Mouse (Mus musculus): ENCODE results near the gene Ruvbl1.

Ruvbl1 gene

GRCm38 (mm10) chr6:88502030-88502970 is 37.1 kb downstream of the Ruvbl1 start:
- peaks cover 78% of the 10 kb centered on the region for H3K36me3 ChIP-seq (ENCODE audit: insufficient read depth, low read length)
- no peak for TF ChIP-seq NANOG (IDR thresholded peaks at IDR 0.05; ENCODE audit: borderline replicate concordance, low read length)
- TF ChIP-seq POU5F1 (IDR thresholded peaks at IDR 0.05; ENCODE audit: borderline replicate concordance, low read length), result no peak
- no peak for TF ChIP-seq CTCF (conservative IDR thresholded peaks at IDR 0.05; ENCODE audit: low read length)
- no peak overlapping the region for H3K4me3 ChIP-seq (replicated peaks; ENCODE audit: low read length)
- peaks cover 31% of the 10 kb centered on the region for H3K4me1 ChIP-seq (replicated peaks; ENCODE audit: low read depth, low read length)
- H3K9me3 ChIP-seq (ENCODE audit: low read length), result no peaks in the 10 kb centered on the region
- peaks cover 6% of the 10 kb centered on the region for H3K27me3 ChIP-seq (ENCODE audit: insufficient read depth, low read length)

- Histone ChIP-seq H3K36me3 (ENCODE audit: insufficient read depth, low read length) (peaks cover 78% of the 10 kb centered on the region), H3K9me3 (ENCODE audit: low read length) (no peaks in the 10 kb centered on the region), H3K27me3 (ENCODE audit: insufficient read depth, low read length) (peaks cover 6% of the 10 kb centered on the region), H3K4me3 (replicated peaks; ENCODE audit: low read length) (no peak overlapping the region), H3K4me1 (replicated peaks; ENCODE audit: low read depth, low read length) (peaks cover 31% of the 10 kb centered on the region)
- TF ChIP-seq CTCF (conservative IDR thresholded peaks at IDR 0.05; ENCODE audit: low read length), result no peak
- TF ChIP-seq POU5F1 (IDR thresholded peaks at IDR 0.05; ENCODE audit: borderline replicate concordance, low read length), result no peak
- TF ChIP-seq NANOG (IDR thresholded peaks at IDR 0.05; ENCODE audit: borderline replicate concordance, low read length), result no peak
Measured at GRCm38 (mm10) chr6:88503044-88503443, 37.8 kb downstream of the Ruvbl1 start.

GRCm38 (mm10) chr6:88513984-88514383 is 48.8 kb downstream of the Ruvbl1 start:
- H3K9me3 ChIP-seq (ENCODE audit: low read length), result no peaks in the 10 kb centered on the region
- no peaks in the 10 kb centered on the region for H3K27me3 ChIP-seq (ENCODE audit: insufficient read depth, low read length)
- H3K4me3 ChIP-seq (replicated peaks; ENCODE audit: low read length), result no peak overlapping the region
- peaks cover 81% of the 10 kb centered on the region for H3K36me3 ChIP-seq (ENCODE audit: insufficient read depth, low read length)
- H3K4me1 ChIP-seq (replicated peaks; ENCODE audit: low read depth, low read length), result peaks cover 39% of the 10 kb centered on the region
- TF ChIP-seq NANOG (IDR thresholded peaks at IDR 0.05; ENCODE audit: borderline replicate concordance, low read length) (no peak), POU5F1 (IDR thresholded peaks at IDR 0.05; ENCODE audit: borderline replicate concordance, low read length) (no peak)

- H3K4me1 ChIP-seq (replicated peaks; ENCODE audit: low read depth, low read length), result peaks cover 44% of the 10 kb centered on the region
- no peaks in the 10 kb centered on the region for H3K27me3 ChIP-seq (ENCODE audit: insufficient read depth, low read length)
- no peaks in the 10 kb centered on the region for H3K9me3 ChIP-seq (ENCODE audit: low read length)
- TF ChIP-seq NANOG (IDR thresholded peaks at IDR 0.05; ENCODE audit: borderline replicate concordance, low read length), result no peak
- no peak for TF ChIP-seq CTCF (conservative IDR thresholded peaks at IDR 0.05; ENCODE audit: low read length)
- TF ChIP-seq POU5F1 (IDR thresholded peaks at IDR 0.05; ENCODE audit: borderline replicate concordance, low read length), result no peak
- no peak overlapping the region for H3K4me3 ChIP-seq (replicated peaks; ENCODE audit: low read length)
- H3K36me3 ChIP-seq (ENCODE audit: insufficient read depth, low read length), result peaks cover 77% of the 10 kb centered on the region
Measured at GRCm38 (mm10) chr6:88514546-88514945, 49.3 kb downstream of the Ruvbl1 start.

- TF ChIP-seq NANOG (IDR thresholded peaks at IDR 0.05; ENCODE audit: borderline replicate concordance, low read length), result no peak
- no peak for TF ChIP-seq POU5F1 (IDR thresholded peaks at IDR 0.05; ENCODE audit: borderline replicate concordance, low read length)
- no peak for TF ChIP-seq CTCF (conservative IDR thresholded peaks at IDR 0.05; ENCODE audit: low read length)
- Histone ChIP-seq H3K27me3 (ENCODE audit: insufficient read depth, low read length) (no peaks in the 10 kb centered on the region), H3K9me3 (ENCODE audit: low read length) (no peaks in the 10 kb centered on the region)
Measured at GRCm38 (mm10) chr6:88515971-88516370, 50.8 kb downstream of the Ruvbl1 start.

GRCm38 (mm10) chr6:88516667-88517066 is 51.5 kb downstream of the Ruvbl1 start:
- Histone ChIP-seq H3K27me3 (ENCODE audit: insufficient read depth, low read length) (no peaks in the 10 kb centered on the region), H3K4me1 (replicated peaks; ENCODE audit: low read depth, low read length) (peaks cover 41% of the 10 kb centered on the region)

More at GRCm38 (mm10) chr6:88515971-88516370, 50.8 kb downstream of the Ruvbl1 start:
- Histone ChIP-seq H3K4me1 (replicated peaks; ENCODE audit: low read depth, low read length) (peaks cover 41% of the 10 kb centered on the region), H3K4me3 (replicated peaks; ENCODE audit: low read length) (no peak overlapping the region), H3K36me3 (ENCODE audit: insufficient read depth, low read length) (peaks cover 63% of the 10 kb centered on the region)

GRCm38 (mm10) chr6:88517701-88518403 is 52.6 kb downstream of the Ruvbl1 start:
- Histone ChIP-seq H3K27me3 (ENCODE audit: insufficient read depth, low read length) (peaks cover 3% of the 10 kb centered on the region; the same call in 1 of the 2 replicates), H3K4me3 (replicated peaks; ENCODE audit: low read length) (peak overlapping the region; percentile 100), H3K4me1 (replicated peaks; ENCODE audit: low read depth, low read length) (peaks cover 37% of the 10 kb centered on the region), H3K36me3 (ENCODE audit: insufficient read depth, low read length) (peaks cover 44% of the 10 kb centered on the region), H3K9me3 (ENCODE audit: low read length) (no peaks in the 10 kb centered on the region)
- TF ChIP-seq NANOG (IDR thresholded peaks at IDR 0.05; ENCODE audit: borderline replicate concordance, low read length) (no peak), POU5F1 (IDR thresholded peaks at IDR 0.05; ENCODE audit: borderline replicate concordance, low read length) (no peak), CTCF (conservative IDR thresholded peaks at IDR 0.05; ENCODE audit: low read length) (no peak)

More at GRCm38 (mm10) chr6:88516667-88517066, 51.5 kb downstream of the Ruvbl1 start:
- no peak for TF ChIP-seq NANOG (IDR thresholded peaks at IDR 0.05; ENCODE audit: borderline replicate concordance, low read length)
- no peak for TF ChIP-seq CTCF (conservative IDR thresholded peaks at IDR 0.05; ENCODE audit: low read length)
- no peak for TF ChIP-seq POU5F1 (IDR thresholded peaks at IDR 0.05; ENCODE audit: borderline replicate concordance, low read length)
- Histone ChIP-seq H3K36me3 (ENCODE audit: insufficient read depth, low read length) (peaks cover 56% of the 10 kb centered on the region), H3K4me3 (replicated peaks; ENCODE audit: low read length) (peak overlapping the region; percentile 100), H3K9me3 (ENCODE audit: low read length) (no peaks in the 10 kb centered on the region)

Measured in E14TG2a.4 (cell line).